Mouse (Mus musculus) CD4-positive naive resting alpha-beta T cell, adult 57 days (primary cell): ENCODE measurements around the gene Prr11. TPM values are rescaled to one million over a fixed set of nuclear protein-coding genes. Genes with fewer than 3 reads are reported as not detected.

ENCODE experiments used
- total RNA-seq: library from RNA; stranded (reverse); gene quantifications from one replicate; pipeline ENCODE4 v1.2.4, GENCODE M21; 2023

The Prr11 gene
- total RNA-seq = 0.59 TPM

DNA sequence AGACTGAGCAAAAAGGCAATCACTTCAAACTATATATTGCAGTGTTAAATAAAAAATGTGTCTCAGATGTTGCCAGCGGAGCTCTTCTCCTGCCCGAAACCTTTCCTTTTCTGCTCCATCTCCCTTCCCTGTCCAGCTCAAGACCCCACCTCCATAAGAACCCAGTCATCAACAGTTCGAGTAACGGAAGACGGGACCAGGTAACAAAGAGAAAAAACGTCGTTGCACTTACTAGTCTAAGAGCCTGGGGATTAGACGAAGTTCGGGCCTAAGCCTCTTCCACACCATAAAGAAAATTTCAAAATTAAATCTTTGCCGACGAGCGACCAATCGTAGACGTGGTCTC, at the start of gene Prr11:
TSS of gene Prr11 (minus strand) at position 300 of the 346 bp plus-strand sequence.

DNA sequence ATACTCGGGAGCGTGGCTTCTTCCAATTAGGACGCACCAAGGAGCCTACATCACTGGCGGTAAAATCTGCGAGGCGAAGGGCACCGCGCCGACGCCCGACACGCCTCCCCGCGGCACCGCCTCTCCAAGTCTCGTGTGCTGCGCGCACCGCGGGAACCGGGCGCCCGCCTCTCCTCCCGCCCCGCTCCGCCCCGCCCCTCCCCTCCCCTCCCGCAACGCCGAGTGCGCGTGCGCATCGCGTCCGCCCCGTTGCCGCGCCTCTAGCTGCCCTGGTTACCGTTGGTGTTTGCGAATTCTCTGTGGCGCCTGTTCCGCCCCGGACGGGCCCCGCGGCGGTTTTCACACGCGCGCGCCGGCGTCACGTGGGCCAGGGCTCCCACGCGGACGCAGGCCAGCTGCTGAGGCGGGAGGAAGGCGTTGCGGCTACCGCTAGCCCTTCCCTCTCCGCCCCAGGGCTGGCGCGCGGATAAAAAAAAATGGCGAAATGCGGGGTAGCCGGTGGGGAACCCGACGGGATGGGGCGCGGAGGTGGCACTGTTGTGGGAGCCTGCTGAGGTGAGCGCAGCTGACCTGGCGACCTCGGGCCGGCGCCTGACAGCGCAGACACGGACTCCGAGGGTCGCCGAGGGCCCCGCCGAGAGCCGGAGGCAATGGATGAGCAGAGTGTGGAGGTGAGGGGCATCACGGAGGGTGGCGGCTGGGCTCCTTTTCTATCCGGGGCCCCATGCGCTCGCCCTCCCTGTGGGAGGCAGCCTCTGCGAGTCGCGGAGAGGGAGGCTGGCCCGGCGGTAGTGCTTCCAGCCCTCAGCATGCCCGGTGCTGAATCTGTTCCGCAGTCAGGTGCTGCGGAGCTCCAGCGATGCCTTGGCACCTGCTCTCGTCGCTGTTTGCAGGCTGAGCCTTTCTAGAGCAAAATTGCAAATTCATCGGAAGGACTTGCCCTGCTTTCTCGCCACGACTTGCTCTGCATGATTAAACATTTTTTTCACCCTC, 18.6 kb upstream of the Prr11 start, which contains the start of gene Trim37:
TSS of gene Trim37 (plus strand) at position 254 of the 993 bp plus-strand sequence.

DNA sequence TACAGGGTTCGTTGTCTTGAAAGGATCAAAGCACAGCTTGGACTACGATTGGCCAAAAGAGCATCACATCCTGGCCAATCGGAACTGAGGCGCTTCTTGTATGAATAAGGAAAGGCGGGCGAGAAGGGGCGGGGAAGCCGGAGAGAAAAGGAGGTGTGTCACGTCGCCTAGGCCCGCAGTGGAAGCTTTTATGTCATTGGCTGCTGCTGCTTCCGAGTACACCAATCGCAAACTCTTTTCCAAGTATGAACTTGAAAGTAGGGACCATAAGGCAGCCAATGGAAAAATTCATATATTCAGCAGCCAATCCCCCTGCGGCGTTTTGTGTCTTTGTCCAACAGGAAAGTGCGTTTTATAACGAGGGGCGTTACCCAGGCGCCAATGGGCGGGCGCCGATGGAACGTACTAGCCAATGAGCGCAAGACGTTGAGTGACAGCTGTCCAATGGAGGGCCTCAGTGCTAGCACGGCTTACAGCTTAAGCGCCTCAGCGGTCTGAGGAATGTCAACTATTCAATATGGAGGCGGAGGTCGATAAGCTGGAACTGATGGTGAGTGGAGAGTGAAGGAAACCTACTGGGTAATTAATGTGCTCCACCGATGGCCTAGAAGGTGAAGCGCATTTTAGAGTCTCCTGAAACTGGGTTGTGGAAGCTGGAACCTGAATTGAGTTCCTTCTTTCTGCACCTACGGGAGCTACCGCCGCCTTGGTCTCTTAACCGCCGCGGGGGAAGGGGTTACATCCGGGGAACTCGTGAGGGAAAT, 429 bp upstream of the Prr11 start, which contains the start of gene Ska2:
TSS of gene Ska2 (plus strand) at position 480 of the 764 bp plus-strand sequence.

DNA sequence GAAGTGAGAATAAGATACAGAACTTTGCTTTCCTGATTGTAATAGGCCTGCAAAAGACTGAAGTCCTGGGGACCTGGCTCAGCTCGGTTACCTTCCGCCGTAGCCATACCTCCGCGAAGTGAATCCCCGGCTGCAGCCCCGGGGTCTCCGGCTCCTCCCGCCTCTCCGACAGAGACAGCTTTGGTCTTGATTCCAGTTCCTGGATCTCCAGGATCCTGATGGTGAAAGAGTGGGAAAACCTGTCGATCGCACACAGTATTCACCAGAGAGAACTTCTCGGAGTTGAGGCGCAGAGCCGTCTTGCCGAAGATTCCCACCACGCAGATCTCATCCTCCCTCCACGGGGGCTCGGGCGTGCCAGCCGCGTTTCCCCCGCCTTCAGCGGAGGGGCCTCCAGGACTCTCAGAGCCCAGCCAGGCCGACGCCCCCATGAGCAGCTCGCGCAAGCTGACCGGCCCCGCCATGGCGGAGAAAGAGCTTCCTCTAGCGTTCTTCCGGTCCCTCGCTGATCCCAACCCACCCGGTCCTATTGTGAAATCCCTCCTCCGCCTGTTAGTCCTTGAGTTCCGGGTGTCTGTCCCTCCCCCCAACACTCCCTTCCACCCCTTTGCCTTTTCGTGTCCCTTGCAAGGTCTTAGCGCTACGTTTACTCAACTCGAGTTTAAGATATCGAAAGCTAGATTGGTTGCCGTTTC, 22.1 kb downstream of the Prr11 start, which contains the start of gene Smg8:
TSS of gene Smg8 (minus strand) at position 485 of the 695 bp plus-strand sequence.

DNA sequence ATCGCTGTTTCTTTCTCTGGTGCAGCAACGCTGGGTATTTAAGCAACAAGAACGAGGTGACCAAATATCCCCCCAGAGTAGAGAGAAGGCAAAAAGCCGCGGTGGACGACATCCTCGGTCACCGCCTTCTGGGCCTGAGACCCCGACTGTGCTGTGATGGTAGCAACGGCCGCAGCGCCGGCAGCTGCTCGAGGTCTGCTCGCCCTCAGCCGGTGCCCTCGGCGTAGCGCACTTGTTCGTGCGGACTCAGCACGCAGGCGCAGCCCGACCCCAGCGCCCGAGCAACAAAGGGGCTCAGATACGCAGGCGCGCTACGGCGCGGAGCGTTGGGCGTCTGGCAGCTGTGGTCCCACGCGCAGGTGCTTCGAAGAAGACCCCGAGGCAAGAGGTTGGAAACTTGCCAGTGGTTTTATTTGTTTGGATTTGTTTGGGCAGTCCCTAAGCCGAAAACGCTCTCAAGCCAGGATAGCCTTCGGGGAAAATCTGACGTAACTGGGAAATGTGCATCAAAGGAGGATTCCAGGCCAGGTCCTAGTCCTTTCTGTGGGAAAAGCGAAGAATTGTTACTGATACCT, 34.6 kb downstream of the Prr11 start, which contains the start of gene Gdpd1:
TSS of gene Gdpd1 (minus strand) at position 197 of the 575 bp plus-strand sequence.

Other genes starting within 250 kb of the Prr11 start
- 3.3 TPM for gene Ypel2, start 115.0 kb downstream of the Prr11 start, total RNA-seq
- gene Gdpd1, start 34.6 kb downstream of the Prr11 start, total RNA-seq = 0.24 TPM
- gene Smg8, start 21.9 kb downstream of the Prr11 start, total RNA-seq = 20.8 TPM
- gene Ska2, start 526 bp upstream of the Prr11 start, total RNA-seq = 4.6 TPM
- gene Trim37, start 18.4 kb upstream of the Prr11 start, total RNA-seq = 13.9 TPM